Mouse (Mus musculus) forebrain, embryonic 11.5 days (tissue): ENCODE results near the gene Gm49353. TPM values are rescaled to one million over a fixed set of nuclear protein-coding genes. Genes with fewer than 3 reads are reported as not detected.

Source experiments
- ATAC-seq: fragments of 200-750 bp; cut with Nextera tagmentation; replicated peaks from 2 replicates; pipeline ENCODE4 v1.8.0; 2017; ENCODE audit warnings: moderate TSS enrichment; ENCODE audit not compliant: low FRiP score
- DNase-seq: peaks from one replicate; pipeline ENCODE4 v3.0.0-alpha.2; 2017; ENCODE audit warnings: low spot score
- H3K27ac ChIP-seq: fragments of 300-500 bp; sonication (generic); 2 replicates; pipeline ENCODE4 v1.5.1; 2014; ENCODE audit warnings: low read depth, low read length
- H3K27me3 ChIP-seq: fragments of 300-500 bp; sonication (generic); 2 replicates; pipeline ENCODE4 v1.6.1; 2014; ENCODE audit warnings: mild to moderate bottlenecking, low read length, mixed read lengths; ENCODE audit not compliant: control insufficient read depth, insufficient read depth
- H3K36me3 ChIP-seq: fragments of 300-500 bp; sonication (generic); 2 replicates; pipeline ENCODE4 v1.6.1; 2014; ENCODE audit warnings: mild to moderate bottlenecking, low read length, moderate library complexity, mixed read lengths; ENCODE audit not compliant: control insufficient read depth, insufficient read depth
- H3K4me1 ChIP-seq: fragments of 300-500 bp; sonication (generic); replicated peaks from 2 replicates; pipeline ENCODE4 v1.6.1; 2014; ENCODE audit warnings: low read length, mixed read lengths; ENCODE audit not compliant: control insufficient read depth, insufficient read depth
- H3K4me2 ChIP-seq: fragments of 300-500 bp; sonication (generic); 2 replicates; pipeline ENCODE4 v1.6.1; 2014; ENCODE audit warnings: low read depth, mild to moderate bottlenecking, low read length, moderate library complexity, mixed read lengths; ENCODE audit not compliant: severe bottlenecking
- H3K4me3 ChIP-seq: fragments of 300-500 bp; sonication (generic); 2 replicates; pipeline ENCODE4 v1.5.1; 2014; ENCODE audit warnings: low read depth, low read length
- H3K9ac ChIP-seq: fragments of 300-500 bp; sonication (generic); 2 replicates; pipeline ENCODE4 v1.6.1; 2014; ENCODE audit warnings: low read length
- H3K9me3 ChIP-seq: fragments of 300-500 bp; sonication (generic); 2 replicates; pipeline ENCODE4 v1.6.1; 2016; ENCODE audit warnings: low read length, mixed read lengths; ENCODE audit not compliant: control insufficient read depth
- WGBS: fragments of 180-500 bp; shearing (Covaris S2); extraction: QIAGEN DNeasy Blood & Tissue Kit; methylation state at CpG from one replicate; pipeline ENCODE4 v1.1.7; 2014; 5-methylcytosine and 5-hydroxymethylcytosine counted together
- polyA plus RNA-seq: library from polyadenylated mRNA; unstranded; fragments of >200 nt; fragmentation: Nextera tagmentation; extraction: Ambion mirVana; gene quantifications from 2 replicates; pipeline ENCODE4 v1.2.1, GENCODE M21; 2014

The Gm49353 gene
- polyA plus RNA-seq, 1 experiment from 2014 or later, result 4.5 TPM

DNA sequence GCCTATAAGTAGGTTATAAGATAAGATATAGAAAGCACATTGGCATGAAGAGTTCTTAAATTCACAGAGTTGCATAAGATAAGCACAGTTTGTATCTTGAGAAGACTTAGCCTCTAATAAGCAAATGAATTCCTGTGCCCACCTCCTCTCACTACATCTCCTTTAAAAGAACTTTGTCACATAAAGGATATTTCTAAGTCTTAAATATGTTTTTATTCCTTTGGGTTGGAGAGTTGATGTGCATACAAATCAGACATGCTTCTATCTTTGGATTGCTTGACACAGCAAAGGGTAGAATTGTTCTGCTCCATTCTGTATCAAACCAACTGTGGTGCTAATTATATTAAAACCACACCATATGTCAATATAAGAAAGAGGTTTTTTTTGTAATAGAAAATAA lies 5.0 kb upstream of the Gm49353 start:
- Histone ChIP-seq H3K9ac (no peak overlapping the region), H3K4me3 (no peak overlapping the region), H3K9me3 (peaks cover 6% of the 10 kb centered on the region; the same call in 1 of the 2 replicates), H3K27ac (no peak overlapping the region), H3K27me3 (no peaks in the 10 kb centered on the region), H3K4me1 (no peaks in the 10 kb centered on the region), H3K36me3 (peaks cover 15% of the 10 kb centered on the region), H3K4me2 (no peak overlapping the region)
- ATAC-seq (no peak), DNase-seq (no peak)

- no peak overlapping the region for H3K4me3 ChIP-seq
- H3K9me3 ChIP-seq, result peaks cover 6% of the 10 kb centered on the region; the same call in 1 of the 2 replicates
- H3K4me2 ChIP-seq, result no peak overlapping the region
- no peak overlapping the region for H3K27ac ChIP-seq
- ATAC-seq (no peak), DNase-seq (no peak)
- no peaks in the 10 kb centered on the region for H3K27me3 ChIP-seq
- no peaks in the 10 kb centered on the region for H3K4me1 ChIP-seq
- WGBS, result 95% methylated on average over 33 of the region's 33 CpGs
- H3K9ac ChIP-seq, result no peak overlapping the region
- H3K36me3 ChIP-seq, result peaks cover 15% of the 10 kb centered on the region
Measured at GRCm38 (mm10) chr10:29196811-29197210, 1.9 kb upstream of the Gm49353 start.

DNA sequence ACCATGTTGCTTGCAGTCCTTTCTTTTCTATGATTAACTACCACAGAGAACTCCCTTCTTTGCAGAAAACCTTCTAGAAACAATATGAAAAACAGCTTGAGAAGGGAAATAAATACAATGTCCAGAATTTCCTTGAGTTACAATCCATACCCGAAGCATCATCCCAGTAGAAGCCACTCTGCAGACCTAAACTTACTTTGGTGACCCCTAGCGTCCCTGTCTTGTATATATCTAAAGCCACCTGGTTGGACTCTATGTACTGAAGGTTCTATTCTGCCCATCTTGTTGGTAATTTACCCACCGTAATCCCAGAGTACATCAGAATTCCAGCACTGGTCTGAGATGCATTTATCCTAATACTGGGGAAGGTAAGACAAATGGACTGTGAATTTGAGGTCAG lies 1.1 kb downstream of the Gm49353 start:
- Histone ChIP-seq H3K4me3 (no peak overlapping the region), H3K27me3 (no peaks in the 10 kb centered on the region), H3K9me3 (peaks cover 6% of the 10 kb centered on the region; the same call in 1 of the 2 replicates), H3K4me2 (no peak overlapping the region), H3K4me1 (no peaks in the 10 kb centered on the region), H3K36me3 (peaks cover 15% of the 10 kb centered on the region), H3K27ac (no peak overlapping the region), H3K9ac (no peak overlapping the region)
- no peak for DNase-seq
- no peak for ATAC-seq
- WGBS, result 79% methylated on average over 3 of the region's 3 CpGs

DNA sequence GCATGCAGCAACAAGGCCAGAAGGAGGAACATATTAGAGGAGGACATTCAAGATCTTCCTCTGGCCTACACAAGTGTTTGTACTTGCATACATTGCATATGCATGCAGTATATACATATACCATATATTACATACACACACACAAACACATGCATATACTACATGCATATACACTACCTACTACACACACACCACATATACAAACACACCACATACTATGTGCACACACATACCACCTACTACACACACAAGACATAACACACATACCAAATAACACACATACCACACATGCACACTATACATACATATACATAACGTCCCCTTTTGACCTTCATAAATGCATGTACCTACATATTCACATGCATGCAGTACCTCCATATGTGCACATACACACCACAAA lies 1.9 kb downstream of the Gm49353 start:
- peaks cover 6% of the 10 kb centered on the region; the same call in 1 of the 2 replicates for H3K9me3 ChIP-seq
- no peak overlapping the region for H3K27ac ChIP-seq
- no peak for DNase-seq
- WGBS, result 87% methylated on average over 1 of the region's 1 CpGs
- H3K4me2 ChIP-seq, result no peak overlapping the region
- H3K4me3 ChIP-seq, result no peak overlapping the region
- no peak overlapping the region for H3K9ac ChIP-seq
- no peaks in the 10 kb centered on the region for H3K4me1 ChIP-seq
- peaks cover 15% of the 10 kb centered on the region for H3K36me3 ChIP-seq
- no peaks in the 10 kb centered on the region for H3K27me3 ChIP-seq
- no peak for ATAC-seq

DNA sequence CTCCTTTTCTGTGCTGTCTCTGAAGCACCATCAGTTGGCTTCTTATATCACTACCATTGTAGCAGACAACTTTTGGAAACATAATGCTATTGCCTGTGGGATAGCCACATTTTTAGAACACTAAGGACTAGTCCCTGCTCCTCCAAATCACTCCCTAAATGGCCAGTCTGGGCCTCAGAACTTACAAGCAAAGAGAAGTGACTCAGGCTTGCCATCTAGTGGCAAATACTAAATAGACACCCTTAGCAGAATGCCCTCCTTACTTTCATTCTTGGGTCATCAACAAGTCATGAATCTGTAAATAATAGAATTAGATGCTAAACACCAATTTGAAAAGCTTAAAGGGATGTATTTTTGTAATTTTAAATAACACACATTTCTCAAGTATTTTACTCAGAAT lies 8.0 kb downstream of the Gm49353 start:
- Histone ChIP-seq H3K4me2 (no peak overlapping the region), H3K36me3 (no peaks in the 10 kb centered on the region)
- ATAC-seq, result peak; percentile 25; the same call in 1 of the 2 replicates

DNA sequence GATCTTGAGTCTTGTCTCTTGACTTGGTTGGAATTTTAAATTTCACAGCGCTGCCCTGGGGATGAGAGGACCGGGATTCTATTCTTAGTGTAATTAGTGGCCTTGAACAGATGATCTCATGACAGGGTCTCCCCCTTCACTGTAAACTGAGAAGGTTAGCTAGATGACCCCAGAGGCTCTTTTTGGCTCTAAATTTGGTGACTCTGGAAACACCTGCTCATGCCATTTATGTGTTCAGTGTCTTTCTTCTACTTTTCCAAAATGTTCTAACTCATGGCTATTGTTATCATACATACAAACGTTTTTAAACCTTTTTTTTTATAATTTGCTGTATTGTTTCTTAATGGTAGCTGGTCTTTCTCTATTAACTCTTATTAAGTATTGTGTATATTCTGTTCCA lies 10.0 kb downstream of the Gm49353 start:
- no peaks in the 10 kb centered on the region for H3K36me3 ChIP-seq
- H3K4me2 ChIP-seq, result no peak overlapping the region
- 57% methylated on average over 3 of the region's 3 CpGs for WGBS
- H3K4me1 ChIP-seq, result no peaks in the 10 kb centered on the region; the same call in 1 of the 2 replicates
- H3K4me3 ChIP-seq, result no peak overlapping the region
- ATAC-seq, result no peak
- no peak for DNase-seq
- H3K9me3 ChIP-seq, result no peaks in the 10 kb centered on the region
- no peak overlapping the region for H3K27ac ChIP-seq
- no peaks in the 10 kb centered on the region for H3K27me3 ChIP-seq
- H3K9ac ChIP-seq, result no peak overlapping the region

More for the DNA sequence above, 8.0 kb downstream of the Gm49353 start:
- DNase-seq, result no peak
- Histone ChIP-seq H3K9me3 (no peaks in the 10 kb centered on the region), H3K4me3 (no peak overlapping the region), H3K27me3 (no peaks in the 10 kb centered on the region), H3K4me1 (no peaks in the 10 kb centered on the region; the same call in 1 of the 2 replicates), H3K9ac (no peak overlapping the region), H3K27ac (no peak overlapping the region)

DNA sequence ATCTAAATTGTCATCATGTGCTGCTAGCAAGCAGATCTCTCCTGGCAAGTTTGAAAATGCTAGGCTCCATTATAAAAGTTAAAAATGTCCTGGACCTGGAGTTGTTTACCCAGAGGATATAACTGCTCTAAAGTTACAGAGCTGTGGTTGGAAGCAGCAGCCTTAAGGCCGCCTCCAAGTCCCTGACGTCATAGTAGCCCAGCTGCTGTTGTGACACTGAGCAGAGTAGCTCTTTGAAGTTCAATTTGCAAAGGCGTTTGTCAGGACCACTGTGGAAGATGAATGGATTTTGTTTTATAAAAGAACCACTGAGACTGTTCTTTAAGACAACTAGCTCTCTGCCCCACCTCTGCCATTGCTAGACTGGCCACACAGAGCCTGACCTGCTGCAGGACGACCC lies 12.7 kb downstream of the Gm49353 start, which contains the start of gene 9330159F19Rik:
Gene 9330159F19Rik (plus strand): TSS at position 154 of the 400 bp plus-strand sequence.
- Histone ChIP-seq H3K27ac (peak within 1 kb of the TSS; percentile 68), H3K36me3 (no peaks in the 10 kb centered on the region), H3K4me2 (0 out of 2 replicates have a peak within 1 kb of the TSS, but pooled peaks have one; percentile 11), H3K4me1 (peaks cover 2% of the 10 kb centered on the region; the same call in 1 of the 2 replicates), H3K27me3 (no peaks in the 10 kb centered on the region), H3K9me3 (no peaks in the 10 kb centered on the region), H3K9ac (peak within 1 kb of the TSS; percentile 20; the same call in 1 of the 2 replicates), H3K4me3 (no peak within 1 kb of the TSS)
- ATAC-seq, result peak; percentile 92
- 10% methylated on average over 4 of the region's 4 CpGs for WGBS
- DNase-seq, result peak; percentile 71

DNA sequence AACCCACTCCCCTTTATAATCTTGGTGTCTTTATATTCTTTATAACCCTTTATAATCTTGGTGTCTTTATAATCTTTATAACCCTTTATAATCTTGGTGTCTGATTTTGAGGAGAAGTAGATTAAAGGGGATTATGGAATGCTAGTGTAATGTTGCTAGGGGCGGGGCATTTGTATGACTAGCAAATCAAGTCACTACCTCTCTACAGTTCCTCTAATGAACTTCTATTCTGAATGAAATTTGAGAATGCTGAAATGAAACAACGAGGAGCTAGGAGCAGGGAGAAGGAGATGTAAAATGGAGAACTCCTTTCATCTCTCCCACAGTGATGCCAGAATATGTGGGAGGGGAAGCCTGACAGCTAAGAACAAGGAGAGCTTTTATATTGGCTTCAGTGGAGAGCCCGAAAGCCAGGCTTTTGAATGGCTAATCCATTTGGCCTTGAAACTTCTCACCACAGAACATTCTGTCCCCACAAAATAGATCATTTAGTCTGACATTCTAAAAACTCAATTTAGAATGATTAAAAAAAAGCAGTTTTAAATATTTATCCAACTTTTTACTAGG lies 14.9 kb downstream of the Gm49353 start:
- H3K27ac ChIP-seq, result no peak overlapping the region
- DNase-seq, result no peak
- peaks cover 4% of the 10 kb centered on the region; the same call in 1 of the 2 replicates for H3K4me1 ChIP-seq
- no peak overlapping the region for H3K4me3 ChIP-seq
- peak; percentile 65 for ATAC-seq
- H3K4me2 ChIP-seq, result no peak overlapping the region
- H3K9ac ChIP-seq, result no peak overlapping the region
- H3K27me3 ChIP-seq, result no peaks in the 10 kb centered on the region
- no peaks in the 10 kb centered on the region for H3K36me3 ChIP-seq
- WGBS, result 24% methylated on average over 3 of the region's 3 CpGs
- H3K9me3 ChIP-seq, result no peaks in the 10 kb centered on the region

DNA sequence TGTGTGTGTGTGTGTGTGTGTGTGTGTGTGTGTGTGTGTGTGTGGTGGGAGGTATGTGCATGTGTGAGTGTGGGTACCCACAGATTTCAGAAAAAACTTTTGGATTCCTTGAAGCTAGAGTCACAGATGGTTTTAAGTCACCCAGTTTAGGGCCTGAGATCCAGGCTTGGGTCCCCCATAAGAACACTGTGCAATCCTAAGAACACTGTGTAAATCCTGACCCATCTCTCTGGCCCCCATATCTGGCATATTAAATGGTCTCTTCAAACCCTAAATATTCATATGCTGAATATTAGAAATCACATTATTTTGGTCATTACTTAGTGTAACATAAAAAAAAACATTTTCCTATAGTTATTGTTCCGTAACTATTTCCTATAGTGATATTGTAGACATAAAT lies 18.2 kb downstream of the Gm49353 start:
- Histone ChIP-seq H3K27ac (no peak overlapping the region), H3K27me3 (no peaks in the 10 kb centered on the region), H3K36me3 (no peaks in the 10 kb centered on the region), H3K4me2 (no peak overlapping the region), H3K9me3 (no peaks in the 10 kb centered on the region), H3K4me3 (no peak overlapping the region), H3K9ac (no peak overlapping the region), H3K4me1 (peaks cover 4% of the 10 kb centered on the region; the same call in 1 of the 2 replicates)
- 98% methylated on average over 1 of the region's 1 CpGs for WGBS
- ATAC-seq, result 0 out of 2 replicates have a peak, but pooled peaks have one; percentile 14
- DNase-seq, result no peak
